Mouse (Mus musculus) layer of hippocampus, adult 18-20 months (tissue): ENCODE measurements around the gene Ackr2. TPM values are rescaled to one million over a fixed set of nuclear protein-coding genes. Genes with fewer than 3 reads are reported as not detected.

Source experiments
- DNase-seq, 2 experiments: peaks; one replicate each; pipeline ENCODE4 v3.0.0; 2022; ENCODE audit warnings: low spot score in 2 of 2
- total RNA-seq, 2 experiments: library from RNA; stranded (reverse); gene quantifications; 2 replicates each; pipeline ENCODE4 v1.2.3; 2021

Ackr2 gene
- total RNA-seq, 2 experiments from 2014 or later: 1.4 to 2.4 TPM

GRCm38 (mm10) chr9:121959966-121960635 is 61.9 kb downstream of the Ackr2 start:
- DNase-seq: no peak

Other genes starting within 250 kb of the Ackr2 start
- gene Sec22c, start 192.9 kb upstream of the Ackr2 start, total RNA-seq: 10 to 100 TPM; 28.7 to 33.4 TPM
- gene Ss18l2, start 188.0 kb upstream of the Ackr2 start, total RNA-seq: 10 to 100 TPM; 73.7 to 82.6 TPM
- 100 to 1,000 TPM in 1 of 2 experiments, 10 to 100 TPM in 1; 98.6 to 100 TPM for gene Nktr, start 179.2 kb upstream of the Ackr2 start, total RNA-seq
- gene Zfp651, start 139.0 kb upstream of the Ackr2 start, total RNA-seq: 100 to 1,000 TPM in 1 of 2 experiments, 10 to 100 TPM in 1; 98.6 to 102 TPM
- 1 to 10 TPM; 4.8 to 5.6 TPM for gene Klhl40, start 120.7 kb upstream of the Ackr2 start, total RNA-seq
- 10 to 100 TPM; 17.9 to 20.0 TPM for gene Hhatl, start 105.8 kb upstream of the Ackr2 start, total RNA-seq
- gene Ccdc13, start 58.9 kb upstream of the Ackr2 start, total RNA-seq: 1 to 10 TPM; 8.1 to 8.4 TPM
- 10 to 100 TPM; 79.1 to 86.6 TPM for gene Higd1a, start 40.0 kb upstream of the Ackr2 start, total RNA-seq
- gene Cyp8b1, start 17.9 kb downstream of the Ackr2 start, total RNA-seq: not detected
- 1 to 10 TPM; 6.7 to 7.2 TPM for gene Fam198a, start 52.6 kb downstream of the Ackr2 start, total RNA-seq
- 10 to 100 TPM; 45.4 to 45.5 TPM for gene Pomgnt2, start 98.8 kb downstream of the Ackr2 start, total RNA-seq
- gene Snrk, start 218.9 kb downstream of the Ackr2 start, total RNA-seq: 100 to 1,000 TPM; 105 to 116 TPM